Mouse (Mus musculus) thymus, postnatal 4 days (tissue): ENCODE measurements around the gene Bcat2.
"Not testable (repeated sequence)": the region's sequence is repeated elsewhere in the genome, so short reads cannot be mapped to it uniquely, and the experiment has no call there.

Source experiments
- DNase-seq: peaks from one replicate; pipeline ENCODE4 v3.0.0; 2021

The Bcat2 gene

DNA sequence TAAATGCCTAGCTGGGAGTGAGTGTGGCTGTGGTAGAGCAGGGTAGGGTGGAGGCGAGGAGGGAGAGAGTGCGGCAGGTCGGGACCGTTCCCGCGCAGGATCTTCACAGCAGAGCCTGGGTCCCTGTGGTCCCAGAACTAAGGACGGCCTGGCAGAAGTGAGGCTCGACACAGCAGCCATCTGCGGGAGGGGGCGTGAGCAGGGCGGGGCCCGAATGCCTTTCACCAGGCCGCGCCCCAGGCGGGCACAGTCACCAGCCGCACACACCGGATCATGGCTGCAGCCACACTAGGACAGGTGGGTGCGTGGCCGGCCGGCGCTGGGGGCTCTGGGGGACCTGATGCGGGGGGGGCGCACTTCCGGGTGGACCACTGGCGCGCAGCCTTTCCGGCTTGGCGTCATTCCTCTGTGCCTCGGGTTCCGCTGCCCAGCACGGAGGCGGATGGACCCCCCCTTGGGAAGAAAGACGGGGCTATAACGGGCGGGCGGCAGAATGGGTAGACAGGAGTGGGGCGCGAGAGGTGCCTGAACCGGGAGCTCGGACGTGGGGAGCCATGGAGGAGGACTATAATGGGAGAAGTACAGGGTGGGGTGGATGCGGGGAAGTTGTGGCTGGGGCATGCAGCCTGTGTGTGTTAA is at the start of gene Bcat2:
Bcat2 (plus strand) TSS at position 51 of the 639 bp plus-strand sequence.
- DNase-seq = peak; percentile 85

DNA sequence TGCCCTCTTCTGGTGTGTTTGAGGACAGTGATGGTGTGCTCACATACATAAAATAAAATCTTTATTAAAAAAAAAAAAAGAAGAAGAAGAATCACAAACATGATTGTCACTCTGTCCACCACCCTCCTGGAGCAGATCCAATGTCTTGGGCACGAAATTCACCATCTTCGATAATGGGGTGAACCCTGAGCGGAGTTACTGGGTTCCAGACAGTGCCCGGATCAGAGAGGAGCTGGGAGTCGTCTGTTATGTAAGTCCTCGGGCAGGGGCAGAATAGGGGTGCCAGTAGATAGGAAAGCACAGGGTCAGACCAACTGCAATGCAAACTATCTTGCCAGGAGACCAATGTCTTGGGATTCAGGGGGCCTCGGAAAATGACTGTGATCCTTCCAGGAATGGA is 49.3 kb upstream of the Bcat2 start:
- no peak for DNase-seq

DNA sequence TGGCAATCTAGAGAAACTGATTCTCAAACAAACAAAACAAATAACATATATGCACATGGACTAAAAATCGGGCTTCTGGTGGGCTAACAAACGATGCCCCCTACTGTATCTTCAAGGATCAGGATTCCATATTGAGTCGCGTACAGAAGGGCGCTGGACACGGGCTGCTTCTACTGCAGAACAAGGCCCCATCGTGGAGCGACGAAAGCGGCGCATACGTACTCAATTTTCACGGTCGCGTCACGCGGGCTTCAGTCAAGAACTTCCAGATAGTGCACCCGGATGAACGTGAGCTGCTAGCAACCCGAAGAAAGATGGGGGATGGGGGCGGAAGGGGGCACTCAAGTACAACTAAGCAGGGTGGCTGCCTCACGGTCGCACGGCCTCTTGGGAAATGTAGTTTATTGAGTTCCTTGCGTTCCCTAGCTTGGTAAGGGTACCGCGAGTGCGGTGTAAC is 48.2 kb upstream of the Bcat2 start:
- peak; percentile 92 for DNase-seq

DNA sequence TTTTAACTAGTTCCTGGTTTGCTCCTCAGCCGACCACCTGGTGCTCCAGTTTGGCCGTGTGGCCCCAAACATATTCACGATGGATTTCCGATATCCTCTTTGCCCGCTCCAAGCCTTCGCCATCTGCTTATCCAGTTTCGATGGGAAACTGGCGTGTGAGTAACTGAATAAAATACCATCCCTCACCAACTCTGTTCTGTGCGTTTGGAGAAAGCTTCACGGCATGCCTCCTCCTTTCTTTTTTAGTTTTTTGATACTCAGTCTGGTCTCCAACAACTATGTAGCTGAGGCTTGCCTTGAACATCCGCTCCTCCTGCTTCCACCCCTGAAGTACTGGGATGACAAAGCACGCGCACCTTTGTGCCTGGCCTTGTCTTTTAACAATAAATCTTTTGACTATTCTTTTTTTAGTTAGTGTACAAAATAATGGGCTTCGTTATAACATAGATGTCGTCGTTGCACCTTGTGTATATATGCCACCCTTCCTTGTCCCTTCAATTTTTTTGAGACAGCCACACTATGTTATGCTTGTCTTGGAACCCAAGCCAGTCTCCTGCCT is 47.7 kb upstream of the Bcat2 start:
- no peak for DNase-seq

DNA sequence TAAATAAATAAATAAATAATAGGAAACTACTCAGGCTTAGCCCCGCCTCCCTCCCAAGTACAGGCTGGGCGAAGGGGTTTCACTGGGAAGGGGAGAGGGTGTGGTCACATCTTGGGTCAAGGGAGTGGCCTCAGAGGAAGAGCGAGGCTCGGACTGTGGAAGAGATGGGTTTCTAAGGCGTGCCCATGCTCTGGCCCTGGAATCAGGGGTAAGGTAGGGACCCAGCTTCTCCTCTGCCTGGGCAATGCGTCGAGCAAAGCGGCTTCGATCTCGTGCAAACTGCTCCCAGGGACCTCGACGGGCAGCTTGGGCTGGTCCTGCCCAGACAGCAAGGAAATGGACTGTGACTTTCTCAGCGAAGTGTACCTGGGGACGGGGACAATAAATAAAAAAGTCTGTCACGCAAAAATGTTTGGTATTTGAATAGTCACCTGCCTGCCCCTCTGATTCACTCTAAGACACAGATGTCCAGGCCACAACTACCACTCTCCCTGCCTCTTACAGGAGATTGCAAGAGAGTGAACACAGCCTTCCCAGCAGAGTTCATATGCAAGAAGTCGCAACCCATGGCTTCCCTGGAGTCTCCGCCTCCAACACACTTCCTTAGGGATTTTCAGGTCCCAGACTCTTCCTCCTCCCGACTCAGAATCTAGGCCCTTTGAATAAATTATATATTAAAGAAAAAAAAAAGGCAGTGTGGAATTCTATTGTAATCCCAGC is 46.8 kb upstream of the Bcat2 start:
- DNase-seq = no peak

DNA sequence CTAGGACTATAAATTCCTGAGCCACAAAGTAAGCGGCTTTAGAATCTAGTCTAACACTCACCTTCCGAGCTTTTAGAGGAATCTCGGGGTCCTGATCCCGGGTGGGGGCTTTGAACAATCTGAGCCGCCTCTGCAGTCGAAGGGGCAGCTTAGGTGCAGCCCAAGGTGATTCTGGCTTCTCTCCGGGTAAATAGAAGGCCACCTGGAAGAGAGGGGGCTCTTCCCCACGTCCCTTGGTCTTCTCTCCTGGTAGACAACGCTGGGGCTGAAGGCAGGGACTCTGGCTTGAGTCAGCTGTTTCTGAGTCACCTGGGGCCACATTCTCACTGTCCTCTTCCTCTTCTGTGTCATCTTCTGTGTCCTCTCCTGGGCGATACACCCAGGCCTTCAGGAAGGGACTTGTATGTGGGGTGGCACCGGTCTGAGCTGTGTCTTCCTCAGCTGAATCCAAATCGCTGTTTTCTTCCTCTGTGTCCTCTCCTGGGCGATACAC is 46.2 kb upstream of the Bcat2 start:
- DNase-seq = no peak

DNA sequence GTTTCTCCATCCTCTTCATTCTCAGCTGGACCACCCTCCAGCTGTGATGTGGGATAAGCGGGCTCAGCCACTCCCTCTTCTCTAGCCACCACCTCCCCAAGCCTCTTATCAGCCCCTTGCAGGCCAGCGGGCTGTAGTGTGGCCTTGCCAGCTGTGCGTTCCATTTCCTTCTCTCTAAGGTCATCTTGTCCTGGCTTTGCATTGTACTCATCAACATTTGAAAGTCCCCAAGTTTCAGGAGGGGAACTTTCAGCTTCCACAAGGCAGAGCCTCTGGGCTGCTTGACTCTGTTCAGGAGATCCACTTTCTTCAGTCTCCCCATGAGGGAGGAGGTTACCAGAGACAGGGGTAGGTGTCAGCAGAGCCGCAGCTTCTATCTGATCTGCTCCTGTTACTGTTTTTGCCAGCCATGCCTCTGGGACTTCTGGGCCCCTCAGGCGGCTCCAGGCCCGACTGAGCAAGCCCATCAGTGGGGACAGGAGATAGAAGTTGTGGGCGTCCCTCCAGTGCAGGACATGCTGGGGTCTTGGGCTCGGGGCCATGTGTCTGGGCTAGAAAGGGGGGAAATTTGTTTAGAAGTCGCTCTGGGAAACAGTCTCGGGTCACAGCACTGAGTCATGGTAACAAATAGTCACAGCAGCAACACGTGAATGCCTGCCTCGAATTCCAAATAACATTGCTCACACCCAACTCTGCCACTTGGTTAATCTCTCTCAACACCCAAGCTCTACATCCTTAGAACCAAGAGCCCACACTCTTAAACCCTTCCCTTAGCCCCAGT is 44.9 kb upstream of the Bcat2 start:
- DNase-seq = no peak

DNA sequence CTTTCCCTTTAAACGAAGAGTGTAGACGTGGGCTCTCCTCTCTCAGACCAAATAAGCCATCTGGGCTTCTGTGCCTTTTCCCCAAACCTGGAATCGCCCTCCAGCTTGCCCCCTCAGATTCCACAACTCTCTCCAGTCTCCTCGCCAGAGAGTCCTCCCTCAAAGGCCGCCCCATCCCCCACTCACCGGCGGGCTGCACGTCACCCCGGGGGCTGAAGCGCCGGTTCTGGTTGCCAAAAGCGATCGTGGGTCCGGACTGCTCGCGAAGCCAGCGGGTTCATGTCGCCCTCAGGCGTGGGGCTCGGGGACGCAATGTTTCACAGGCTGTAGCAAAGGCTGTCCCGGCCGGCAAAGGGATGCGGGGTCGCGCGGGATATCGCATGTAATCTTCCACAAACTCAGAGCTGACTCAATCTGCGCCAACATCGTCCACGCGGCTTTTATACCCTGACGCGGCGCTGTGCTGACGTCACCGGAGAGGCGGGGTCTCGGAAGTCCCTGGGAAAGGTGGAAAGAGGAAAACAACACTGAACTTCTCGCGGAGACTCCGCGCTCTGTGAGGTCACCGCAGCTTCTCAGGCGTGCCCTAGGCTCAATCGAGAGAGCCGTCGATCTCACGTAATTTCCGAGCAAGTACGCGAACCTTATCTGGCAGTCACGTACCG is 44.0 kb upstream of the Bcat2 start, which contains the start of the genes Ppp1r15a and Plekha4:
Ppp1r15a (minus strand) TSS at position 460 of the 665 bp plus-strand sequence.
Plekha4 (plus strand) TSS at position 522 of the 665 bp plus-strand sequence.
- peak; percentile 95 for DNase-seq

DNA sequence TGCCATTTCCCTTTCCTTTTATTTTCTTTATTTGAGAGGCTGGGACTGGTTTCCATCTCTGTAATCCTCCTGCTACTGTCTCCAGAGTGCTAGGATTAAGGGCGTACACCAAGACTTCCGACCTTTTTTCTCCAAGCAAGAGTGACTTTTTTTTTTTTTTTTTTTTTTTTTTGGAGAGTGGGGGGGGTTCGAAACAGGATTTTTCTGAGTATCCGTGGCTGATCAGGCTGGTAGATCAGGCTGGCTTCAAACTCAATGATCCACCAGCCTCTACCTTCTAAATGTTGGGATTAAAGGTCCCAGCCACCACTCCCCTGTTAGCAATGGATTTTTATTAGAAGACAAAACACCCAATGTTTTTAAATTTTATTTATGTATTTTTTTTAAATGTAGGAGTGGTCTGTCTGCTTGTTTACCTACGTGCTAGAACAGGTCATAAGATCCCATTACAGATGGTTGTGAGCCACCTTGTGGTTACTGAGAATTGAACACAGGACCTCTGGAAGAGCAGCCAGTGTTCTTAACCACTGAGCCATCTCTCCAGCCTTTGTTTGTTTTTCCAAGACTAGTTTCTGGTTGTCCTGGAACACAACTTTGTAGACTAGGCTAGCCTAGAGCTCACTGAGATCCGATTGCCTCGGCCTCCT is 43.4 kb upstream of the Bcat2 start:
- DNase-seq = no peak

DNA sequence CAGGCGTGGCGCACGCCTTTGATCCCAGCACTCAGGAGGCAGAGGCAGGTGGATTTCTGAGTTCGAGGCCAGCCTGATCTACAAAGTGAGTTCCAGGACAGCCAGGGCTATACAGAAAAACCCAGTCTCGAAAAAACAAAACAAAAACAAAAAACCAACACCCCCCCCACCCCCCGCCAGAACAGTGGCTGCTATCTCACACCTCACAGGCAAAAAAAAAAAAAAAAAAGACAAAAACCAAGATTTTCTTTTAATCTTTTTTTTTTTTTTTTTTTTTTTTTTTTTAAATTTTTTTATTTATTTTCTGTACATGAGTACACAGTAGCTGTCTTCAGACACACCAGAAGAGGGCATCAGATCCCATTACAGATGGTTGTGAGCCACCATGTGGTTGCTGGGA is 42.8 kb upstream of the Bcat2 start:
- DNase-seq = not testable (repeated sequence)

DNA sequence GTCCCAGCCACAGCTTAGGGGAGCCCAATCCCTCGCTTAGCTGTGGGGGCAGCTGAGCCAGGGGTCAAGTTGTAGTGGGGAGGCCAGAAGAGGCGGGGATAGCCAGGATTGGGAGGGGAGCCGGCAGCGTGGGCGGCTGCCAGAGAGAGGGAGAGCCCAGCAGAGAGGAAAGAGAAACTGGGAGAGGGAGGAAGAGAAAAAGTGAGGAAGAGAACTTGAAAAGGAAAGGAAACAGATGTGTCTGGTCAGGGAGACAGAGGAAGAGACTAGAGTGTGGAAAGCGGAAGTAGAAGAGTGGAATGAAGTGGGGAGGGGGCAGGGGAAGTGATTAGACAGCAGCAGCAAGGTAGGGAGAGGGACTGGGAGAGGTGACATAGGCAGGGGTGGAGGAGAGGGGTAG is 40.5 kb upstream of the Bcat2 start:
- DNase-seq = no peak

DNA sequence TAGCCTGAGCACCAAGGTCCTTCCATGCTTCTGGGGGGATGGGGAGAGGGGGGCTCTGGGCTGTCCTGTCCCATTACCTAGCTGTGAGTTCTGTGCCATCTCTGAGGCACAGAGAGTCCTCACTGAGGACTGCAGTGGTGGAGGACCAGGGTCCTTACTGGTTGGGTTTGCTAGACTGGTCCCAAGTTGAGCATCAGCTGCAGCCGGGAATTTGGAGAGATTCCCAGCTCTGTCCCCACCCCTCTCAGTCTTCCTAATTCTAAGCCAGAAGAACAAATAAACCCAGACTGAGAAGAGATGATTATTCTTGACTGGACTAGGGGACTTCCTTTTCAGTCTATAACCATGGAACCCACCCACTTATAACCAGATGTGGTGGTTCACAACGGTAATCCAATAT is 39.3 kb upstream of the Bcat2 start:
- DNase-seq = no peak

DNA sequence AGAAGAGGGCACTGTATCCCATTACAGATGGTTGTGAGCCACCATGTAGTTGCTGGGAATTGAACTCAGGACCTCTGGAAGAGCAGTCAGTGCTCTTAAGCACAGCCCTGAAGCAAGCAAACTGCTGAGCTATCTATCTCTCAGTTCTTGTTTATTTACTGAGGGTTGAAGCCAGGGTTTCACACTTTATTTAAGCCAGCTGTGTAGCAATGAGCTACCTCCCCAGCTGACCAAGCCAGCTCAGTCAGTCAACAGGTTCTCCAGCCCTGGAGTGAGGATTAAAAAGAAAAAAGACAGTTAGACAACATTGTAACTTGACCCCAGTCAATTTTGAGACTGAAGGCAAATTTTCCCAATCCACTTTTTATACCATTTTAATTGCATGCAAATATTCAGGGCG is 34.3 kb upstream of the Bcat2 start:
- DNase-seq = no peak

DNA sequence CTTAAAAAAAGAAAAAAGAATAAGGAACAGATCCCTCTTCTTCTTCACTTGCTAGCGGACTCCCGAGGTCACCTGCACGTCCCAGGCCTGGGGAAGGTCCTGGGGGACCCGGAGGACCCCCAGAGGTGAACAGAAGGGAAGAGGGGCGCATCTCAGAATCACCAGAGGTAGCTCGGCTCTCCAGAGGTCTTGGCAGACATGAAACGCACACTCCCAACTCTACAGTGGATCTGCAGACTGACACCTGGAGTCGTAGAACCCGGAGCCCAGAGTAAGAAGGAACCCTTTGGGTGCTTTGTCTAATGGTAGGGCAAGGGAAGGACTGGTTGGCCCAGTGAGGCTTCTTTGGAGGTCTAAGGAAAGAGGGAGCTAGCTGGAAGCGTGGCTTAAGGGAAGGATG is 32.4 kb upstream of the Bcat2 start:
- no peak for DNase-seq

DNA sequence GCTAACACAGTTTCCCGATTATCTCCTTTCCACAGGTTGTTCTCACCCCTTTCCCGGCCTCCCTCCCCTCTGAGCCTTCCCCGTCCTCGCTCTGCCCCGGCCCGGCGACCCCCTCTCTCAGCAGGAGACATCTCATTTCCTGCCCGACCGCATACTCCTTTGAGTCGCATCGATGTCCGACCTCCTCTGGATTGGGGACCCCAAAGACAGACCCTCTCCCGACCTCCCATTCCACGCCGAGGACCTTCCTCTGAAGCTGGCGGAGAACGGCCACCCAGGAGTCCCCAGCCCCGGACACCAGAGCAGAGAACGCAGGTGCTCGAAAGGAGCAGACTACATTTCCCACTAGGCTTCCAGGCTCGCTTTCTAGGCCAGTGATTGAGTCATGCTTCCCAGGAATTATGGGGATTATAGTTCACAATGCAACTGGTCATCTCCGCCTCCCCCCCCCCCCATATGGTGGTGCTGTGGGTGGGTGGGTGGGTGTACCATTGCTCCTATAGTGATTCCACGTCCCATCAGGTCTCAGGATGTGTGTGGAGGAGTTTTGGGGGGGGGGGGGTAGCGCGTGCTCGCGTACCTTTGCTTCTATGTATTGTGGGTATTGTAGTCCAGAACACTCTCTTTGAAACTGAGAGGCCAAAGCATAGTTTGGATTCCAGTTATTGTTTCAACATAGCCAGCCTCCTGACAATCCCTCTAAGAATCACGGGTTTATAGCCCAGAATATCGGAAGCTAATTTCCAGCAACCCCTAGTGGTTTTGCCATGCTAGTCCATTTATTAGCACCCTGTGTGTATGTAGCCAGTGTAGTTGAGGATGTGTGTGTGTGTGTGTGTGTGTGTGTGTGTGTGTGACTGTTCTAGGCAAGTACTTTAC is 31.6 kb upstream of the Bcat2 start:
- DNase-seq = peak; percentile 40

DNA sequence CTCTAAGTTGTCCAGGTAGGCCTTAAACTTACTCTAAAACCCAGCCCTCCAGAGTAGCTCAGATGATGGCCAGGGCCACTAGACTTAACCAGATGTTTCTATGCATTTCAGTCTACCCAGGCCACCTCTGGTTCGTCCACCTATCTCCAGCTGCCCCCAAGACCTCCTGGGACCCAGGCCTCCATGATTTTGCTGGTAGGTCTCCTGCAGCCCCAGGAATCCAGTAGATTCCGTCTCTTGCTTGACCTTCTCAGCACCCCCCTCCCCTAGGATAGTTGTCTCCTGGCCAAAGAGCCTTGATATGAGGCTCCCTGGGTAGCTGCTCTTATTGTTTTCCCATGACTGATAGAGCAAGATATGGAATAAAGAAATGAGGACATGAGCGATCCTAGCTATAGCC is 30.9 kb upstream of the Bcat2 start:
- DNase-seq = no peak

DNA sequence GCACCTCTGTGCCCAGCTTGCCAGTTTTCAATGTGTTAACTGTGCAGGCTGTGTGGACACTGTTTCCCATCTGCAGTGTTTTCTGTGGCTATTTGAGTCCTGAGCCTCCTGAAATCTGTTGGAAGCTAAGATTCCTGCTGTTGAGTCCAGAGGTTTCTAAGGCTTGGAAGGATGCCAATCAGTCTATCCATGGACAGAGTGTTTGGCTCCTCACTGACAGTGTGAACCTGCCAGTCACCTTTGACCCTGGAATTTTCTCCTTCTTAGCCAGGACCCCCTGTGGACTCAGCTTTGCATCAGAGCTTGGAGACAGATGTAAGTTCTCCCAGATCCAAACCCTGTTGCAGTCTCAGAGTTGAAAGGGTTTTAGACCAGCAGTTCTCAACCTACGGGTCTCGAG is 29.7 kb upstream of the Bcat2 start:
- no peak for DNase-seq

DNA sequence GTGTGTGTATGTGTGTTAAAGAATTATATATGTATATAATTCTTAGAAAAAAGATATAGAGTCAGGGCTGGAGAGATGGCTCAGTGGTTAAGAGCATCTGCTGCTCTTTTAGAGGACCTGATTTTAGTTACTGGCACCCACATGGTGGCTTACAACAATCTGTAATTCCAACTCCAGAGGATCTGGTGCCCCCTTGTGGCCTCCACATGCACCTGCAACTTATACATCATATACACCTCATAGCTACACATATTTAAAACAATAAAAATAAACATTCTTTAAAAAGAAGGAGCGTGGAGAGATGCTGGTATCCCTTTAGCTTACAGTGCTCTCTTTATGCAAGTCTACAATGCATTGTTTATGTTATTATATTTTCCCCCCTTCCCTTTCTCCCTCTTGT is 25.4 kb upstream of the Bcat2 start:
- DNase-seq = no peak

DNA sequence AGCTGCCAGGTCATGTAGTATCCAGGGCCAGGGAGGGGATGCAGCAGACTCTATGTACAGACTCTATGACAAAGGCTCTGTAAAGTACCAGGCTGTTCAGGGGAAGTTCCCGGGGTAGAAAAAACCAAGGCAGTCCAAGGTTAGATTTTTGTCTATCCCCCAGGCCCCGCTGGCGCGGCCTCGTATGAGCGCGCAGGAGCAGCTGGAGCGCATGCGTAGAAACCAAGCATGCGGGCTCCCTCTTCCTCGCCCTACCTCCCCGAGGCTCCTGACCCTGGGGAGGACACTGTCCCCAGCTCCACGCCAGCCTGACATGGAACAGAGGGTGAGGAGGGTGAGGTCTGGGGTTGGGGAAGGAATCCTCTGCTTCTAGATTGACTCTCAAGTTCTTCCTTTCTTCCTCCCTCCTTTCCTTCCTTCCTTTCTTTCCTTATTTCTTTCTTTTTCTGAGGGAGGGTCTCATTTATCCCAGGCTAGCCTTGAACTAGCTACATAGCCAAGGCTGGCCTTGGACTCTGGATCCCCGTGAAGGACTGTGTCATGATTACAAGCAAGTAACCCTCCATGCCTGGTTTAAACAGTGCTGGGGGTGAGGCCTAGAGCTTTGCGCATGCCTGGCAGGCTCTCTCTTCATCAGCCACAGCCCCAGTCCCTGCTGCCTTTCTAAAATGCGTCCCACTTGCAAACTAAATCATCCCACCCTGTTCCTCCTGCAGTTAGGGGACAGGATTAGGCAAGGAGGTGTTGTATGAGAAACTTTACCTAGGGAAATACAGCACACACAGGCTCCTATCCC is 20.1 kb upstream of the Bcat2 start:
- DNase-seq = no peak

DNA sequence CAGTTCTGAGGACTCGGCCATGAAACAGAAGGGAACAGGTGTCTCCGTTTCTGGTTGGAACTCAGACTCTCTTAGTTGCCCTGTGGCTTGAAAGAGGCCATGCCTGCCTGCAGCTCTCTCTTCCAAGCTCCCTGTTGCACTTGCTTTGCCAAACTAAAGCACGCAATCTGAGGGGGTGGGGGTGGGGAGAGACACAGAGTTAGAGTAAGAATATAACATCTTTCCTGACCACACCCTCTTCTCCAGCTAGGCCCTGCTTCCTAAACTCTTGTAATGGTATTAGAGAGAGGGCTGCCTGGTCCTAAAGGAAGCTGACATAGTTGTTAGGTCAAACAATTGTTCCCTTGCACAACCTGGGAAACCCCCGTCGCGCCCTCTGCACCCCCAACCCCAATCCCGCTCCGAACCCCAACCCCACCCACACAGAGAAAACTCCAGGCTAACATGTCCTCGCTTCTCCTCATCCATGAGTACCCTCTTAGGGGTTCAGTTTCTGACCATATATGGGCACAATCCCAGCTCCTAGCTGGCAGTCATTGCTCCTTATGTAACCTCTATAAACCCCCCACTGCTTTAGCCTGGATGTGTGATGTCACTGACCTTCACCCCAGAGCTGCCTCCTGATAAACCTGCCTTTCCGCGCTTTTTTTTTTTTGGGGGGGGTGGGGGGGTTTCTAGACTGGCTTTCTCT is 19.0 kb upstream of the Bcat2 start:
- no peak for DNase-seq
